Mouse (Mus musculus): ENCODE data around the gene Pacsin3.
A peak's percentile ranks its signal among the peaks of the same experiment; 100 is the strongest.

Gene Pacsin3

DNA sequence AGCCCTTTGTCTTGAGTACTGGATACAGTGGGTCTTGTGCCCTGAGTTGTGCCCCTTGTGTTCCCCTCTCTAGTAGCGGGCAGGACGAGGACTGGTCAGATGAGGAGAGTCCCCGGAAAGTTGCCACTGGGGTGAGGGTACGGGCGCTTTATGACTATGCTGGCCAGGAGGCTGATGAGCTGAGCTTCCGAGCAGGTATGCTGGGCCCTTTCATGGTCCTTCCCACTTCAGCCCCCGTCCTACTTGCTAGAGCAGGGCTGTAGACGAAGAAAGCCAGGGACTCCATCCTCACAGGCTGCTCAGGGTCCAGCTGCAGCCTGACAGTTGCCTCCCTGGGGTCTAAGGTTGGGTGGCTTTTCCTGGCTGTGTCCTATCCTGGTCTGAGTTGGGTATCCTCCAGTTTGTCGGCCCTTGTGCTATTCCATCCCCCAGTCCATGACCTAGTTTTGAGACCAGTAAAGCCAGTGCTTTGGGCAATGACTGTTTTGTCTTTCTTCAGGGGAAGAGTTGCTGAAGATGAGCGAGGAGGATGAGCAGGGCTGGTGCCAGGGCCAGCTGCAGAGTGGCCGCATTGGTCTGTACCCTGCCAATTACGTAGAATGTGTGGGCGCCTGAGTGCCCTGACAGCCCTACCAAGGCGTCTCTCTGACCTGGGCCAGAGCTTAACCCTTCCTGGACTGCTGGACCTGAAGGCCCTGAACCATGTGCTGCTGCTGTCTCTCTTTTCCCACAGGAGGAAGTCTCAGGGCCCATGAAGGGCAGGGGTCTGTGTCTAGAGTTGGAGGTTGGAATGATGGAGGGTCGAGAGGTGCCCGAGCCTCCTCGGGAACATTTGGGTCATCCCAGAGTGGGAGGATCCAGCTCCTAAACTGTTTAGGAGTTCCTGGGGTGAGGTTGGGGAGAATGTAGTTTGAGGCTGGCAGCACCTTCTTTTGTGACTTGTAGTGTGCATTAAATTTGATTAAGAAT, 8.2 kb downstream of the Pacsin3 start:
- DNase-seq, result no peak

- DNase-seq, result peak; percentile 99
These were observed 9.2 kb downstream of the Pacsin3 start, which contains the start of gene Arfgap2 for GRCm38 (mm10) chr2:91264711-91265681. Gene Arfgap2 (plus strand): TSS chr2:91264974.

- no peak for DNase-seq
These were observed 12.3 kb downstream of the Pacsin3 start for GRCm38 (mm10) chr2:91268042-91268441.

GRCm38 (mm10) chr2:91268706-91269105, 13.0 kb downstream of the Pacsin3 start:
- no peak for DNase-seq

- no peak for DNase-seq
These were observed 14.0 kb downstream of the Pacsin3 start for GRCm38 (mm10) chr2:91269687-91270133.

GRCm38 (mm10) chr2:91278749-91279371, 23.1 kb downstream of the Pacsin3 start:
- DNase-seq, result no peak

GRCm38 (mm10) chr2:91279372-91279755, 23.6 kb downstream of the Pacsin3 start:
- no peak for DNase-seq

DNA sequence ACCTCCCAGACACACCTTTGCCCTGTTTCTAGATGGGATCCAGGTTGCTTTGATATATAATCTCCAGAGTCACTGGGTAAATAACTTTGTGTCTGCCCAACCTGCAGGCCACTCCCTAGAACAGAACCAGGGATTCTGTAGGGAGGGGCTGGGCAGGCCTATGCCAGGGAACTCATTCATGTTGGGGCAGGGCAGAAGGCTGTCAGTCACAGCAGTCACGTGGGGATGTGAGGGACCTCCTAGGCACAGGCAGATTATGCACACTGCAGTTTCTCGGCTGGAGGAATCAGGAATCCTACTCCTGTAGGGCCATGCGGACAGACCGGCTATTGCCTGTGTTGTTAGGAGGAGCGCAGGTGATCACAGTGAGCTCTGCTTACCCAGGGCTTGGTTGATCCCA, 25.6 kb downstream of the Pacsin3 start:
- DNase-seq, result no peak

- no peak for DNase-seq
These were observed 28.2 kb downstream of the Pacsin3 start for GRCm38 (mm10) chr2:91283972-91284371.

- peak; percentile 45 for DNase-seq
These were observed 28.8 kb downstream of the Pacsin3 start for GRCm38 (mm10) chr2:91284375-91285199.

- peak; percentile 66 for DNase-seq
These were observed 30.2 kb downstream of the Pacsin3 start for GRCm38 (mm10) chr2:91285885-91286505.

DNA sequence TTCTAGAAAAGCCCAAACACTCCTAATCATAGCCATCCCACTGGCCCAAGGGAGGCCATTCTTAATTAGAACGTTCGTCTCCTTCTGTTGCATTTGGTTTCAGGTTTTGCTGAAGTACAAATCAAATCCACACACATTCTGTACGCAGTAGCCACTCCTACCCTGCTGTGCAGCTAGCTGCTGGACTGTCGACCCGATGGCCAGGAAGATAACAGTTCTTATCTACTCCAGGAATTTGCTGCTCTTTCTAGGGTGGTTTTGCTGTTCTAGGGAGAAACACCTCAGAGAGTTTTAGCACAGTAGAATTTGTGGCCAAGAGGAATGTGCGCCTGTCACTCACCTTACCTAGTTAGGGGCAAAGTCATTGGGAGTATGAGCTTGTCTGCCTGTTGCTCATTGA, 31.8 kb downstream of the Pacsin3 start:
- no peak for DNase-seq

DNA sequence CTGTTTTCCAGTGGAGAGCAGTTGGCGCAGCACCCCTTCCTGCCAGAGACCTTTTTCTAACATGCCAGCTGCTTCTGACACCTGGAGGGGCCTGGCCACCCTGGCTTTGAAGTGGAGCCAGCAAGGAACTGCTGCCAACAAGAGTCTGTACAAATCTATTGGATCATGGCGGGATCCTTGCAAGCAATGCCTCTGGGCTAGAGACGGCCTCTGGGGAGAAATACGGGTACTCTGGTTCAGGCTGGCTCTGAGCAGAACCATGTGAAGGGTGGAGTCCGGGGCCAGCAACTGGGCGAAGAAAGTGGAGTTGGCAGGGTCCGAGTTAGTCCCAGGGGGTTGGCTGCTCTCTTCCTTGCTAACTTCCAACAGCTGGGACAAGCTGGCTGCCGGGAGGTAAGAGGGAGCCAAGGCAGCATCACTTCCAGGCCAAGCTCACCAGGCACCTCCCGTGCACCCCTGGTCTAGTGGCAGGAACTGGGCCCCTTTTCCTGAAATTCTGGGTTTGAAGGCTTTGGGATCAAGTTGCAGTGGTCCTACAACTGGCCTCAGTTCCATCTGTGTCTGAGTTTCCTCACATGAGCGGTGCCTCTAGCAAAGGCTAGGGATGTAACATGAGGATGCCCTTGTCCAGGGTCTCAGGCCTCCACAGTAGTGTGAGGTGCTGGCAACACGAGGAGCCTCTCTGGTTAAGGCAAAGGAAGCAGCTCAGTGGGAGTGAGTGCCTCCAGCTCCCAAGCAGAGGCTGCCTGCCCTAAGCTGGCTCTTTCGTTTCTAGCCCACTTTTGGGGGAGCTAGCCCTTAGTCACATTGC, 35.6 kb downstream of the Pacsin3 start:
- DNase-seq, result no peak

- no peak for DNase-seq
These were observed 38.5 kb downstream of the Pacsin3 start for GRCm38 (mm10) chr2:91294226-91294625.

DNA sequence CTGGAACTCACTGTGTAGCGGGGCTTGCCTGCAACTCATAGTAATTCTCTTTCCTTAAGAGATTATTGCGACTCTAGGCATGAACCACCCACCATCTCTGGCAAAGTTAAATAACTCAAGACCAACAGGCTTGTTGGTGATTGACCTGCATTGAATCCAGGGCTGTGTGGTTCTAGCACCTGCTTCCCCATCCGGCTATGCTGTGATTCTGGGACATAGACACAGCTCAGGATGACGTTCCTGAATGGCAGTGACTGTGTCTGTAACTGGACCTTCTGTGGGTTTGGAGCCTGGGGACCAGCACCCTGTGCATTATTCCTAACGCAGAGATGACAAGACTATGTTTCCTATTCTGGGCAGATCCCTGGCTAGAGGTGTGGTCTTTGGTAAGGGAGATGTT, 40.1 kb downstream of the Pacsin3 start:
- DNase-seq, result no peak

GRCm38 (mm10) chr2:91299156-91299555, 43.4 kb downstream of the Pacsin3 start:
- DNase-seq, result no peak

- no peak for DNase-seq
These were observed 45.0 kb downstream of the Pacsin3 start for GRCm38 (mm10) chr2:91300784-91301183.

DNA sequence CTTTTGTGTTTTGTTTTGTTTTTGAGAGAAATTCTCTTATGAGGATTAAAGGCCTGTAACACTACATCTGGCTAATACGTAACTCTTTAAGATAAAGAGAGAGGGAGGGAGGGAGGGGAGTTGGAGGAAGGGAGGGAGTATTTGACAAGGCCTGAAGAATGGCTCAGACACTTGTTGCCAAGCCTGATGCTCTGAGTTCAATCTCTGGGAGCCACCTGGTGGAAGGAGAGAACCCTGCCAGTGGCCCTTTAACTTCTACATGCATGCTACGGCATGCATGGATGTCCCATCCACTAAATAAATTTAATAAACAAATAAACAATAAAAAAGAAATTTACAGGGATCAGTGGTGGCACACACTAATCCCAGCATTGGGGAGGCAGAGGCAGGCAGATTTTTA, 46.1 kb downstream of the Pacsin3 start:
- no peak for DNase-seq

DNA sequence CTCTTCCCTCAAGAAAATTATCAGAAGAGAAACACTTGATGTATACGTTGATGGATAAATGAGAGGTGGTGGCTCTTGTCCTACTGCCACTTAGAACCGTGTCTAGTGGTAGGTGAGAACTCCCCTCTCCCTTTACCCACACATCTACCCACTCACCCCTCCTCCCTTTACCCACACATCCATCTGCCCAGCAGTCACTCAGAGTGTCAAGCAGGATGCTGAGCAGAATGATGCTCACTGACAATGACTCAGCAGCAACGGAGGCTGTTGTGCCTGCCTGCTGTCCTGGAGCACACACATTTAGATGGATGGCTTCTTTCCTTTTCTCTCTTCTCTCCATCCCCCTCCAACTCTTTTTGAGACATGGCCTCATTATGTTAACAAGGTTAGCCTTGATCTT, 47.1 kb downstream of the Pacsin3 start:
- no peak for DNase-seq

DNA sequence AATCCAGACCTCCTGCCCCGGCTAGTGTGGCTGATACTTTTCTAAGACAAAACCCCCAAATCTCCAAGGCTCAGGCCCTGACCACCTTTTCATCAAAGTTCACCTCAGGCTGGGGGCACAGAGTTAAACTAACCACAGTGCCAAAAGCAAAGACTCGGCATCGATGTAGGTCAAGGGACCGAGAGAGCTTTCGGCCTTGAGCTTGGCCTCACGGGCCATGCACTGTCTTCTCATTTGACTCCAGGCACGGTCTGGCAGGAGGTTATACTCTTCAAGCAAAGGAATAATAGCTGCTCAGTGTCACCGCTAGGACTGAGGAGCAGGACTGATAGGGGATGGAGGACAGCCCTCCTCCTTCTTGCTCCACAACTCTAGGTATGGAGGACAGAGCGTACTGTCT, 50.2 kb downstream of the Pacsin3 start:
- DNase-seq, result no peak

DNA sequence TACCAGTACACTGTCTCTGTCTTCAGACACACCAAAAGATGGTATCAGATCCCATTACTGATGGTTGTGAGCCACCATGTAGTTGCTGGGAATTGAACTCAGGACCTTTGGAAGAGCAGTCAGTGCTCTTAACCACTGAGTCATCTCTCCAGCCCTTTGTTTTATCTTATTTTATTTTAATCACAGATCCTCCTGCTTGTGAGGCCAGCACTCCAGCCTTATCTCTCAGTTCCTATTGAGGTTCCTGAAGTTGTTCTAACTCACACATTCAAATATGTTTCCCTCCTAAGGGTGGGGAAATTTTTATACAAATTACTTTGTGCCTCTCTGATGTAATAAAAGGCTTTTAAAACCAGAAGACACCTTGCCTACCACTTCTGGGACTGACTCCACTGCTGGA, 50.8 kb downstream of the Pacsin3 start:
- DNase-seq, result no peak
